Mouse (Mus musculus): Measurements from ENCODE around the gene Sirt2. TPM values are rescaled to one million over a fixed set of nuclear protein-coding genes. Genes with fewer than 3 reads are reported as not detected.

Sirt2 gene
- total and polyA plus RNA-seq, 3 experiments: 40.9 to 128 (median 68.3) TPM

DNA sequence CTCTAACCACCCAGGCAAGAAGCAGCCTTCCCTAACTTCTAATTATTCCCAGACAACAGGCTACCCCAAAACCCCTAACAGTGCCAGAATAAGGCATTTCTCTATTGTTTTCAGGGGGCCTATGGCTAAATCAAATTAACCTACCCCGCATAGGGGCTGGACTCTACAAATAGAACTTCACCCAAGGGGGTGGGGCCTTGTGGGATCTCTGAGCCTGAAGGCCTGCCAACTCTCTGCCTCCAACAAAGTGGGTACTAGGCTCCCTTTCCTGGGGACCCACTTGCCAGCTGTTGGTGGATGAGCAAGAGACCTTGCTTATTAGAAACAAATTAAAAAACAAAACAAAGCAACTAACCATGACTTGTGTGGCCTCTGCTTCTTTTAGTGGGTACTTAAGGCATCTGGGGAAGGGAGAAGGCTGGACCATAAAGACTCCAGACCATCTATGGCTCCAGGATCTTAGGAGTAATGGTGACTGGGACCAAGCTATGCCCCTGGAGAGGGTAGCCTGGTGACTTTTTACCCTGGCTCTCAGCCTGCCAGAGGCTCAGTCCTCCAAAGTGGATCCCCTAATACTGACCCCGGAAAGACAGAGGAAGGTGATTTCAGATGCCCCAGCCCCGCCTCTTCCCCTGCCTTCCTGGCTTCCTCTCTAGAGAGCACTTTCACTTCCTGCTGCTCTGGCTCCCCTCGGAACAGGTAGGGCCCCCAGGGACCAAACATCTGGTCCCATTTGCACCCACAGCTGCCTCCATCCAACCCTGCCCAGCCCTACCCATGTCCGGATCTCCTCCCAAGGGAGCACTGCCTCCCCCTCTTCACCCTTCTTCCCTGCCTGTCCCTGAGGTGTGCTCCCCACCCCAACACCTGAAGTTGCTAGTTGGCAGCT is 22.0 kb downstream of the Sirt2 start, which contains the start of gene Rinl (continued):
- TF ChIP-seq EP300 (IDR thresholded peaks at IDR 0.05; ENCODE audit: low read length): peak; percentile 83
- no peak for TF ChIP-seq ZC3H11A (IDR thresholded peaks at IDR 0.05; ENCODE audit: low read depth, low read length)
- TF ChIP-seq TBP (conservative IDR thresholded peaks at IDR 0.05; ENCODE audit: low read depth, low read length): no peak; the same call in 1 of the 2 replicates
- no peak for TF ChIP-seq USF2 (conservative IDR thresholded peaks at IDR 0.05; ENCODE audit: low read depth, low read length)
- peak; percentile 99 for TF ChIP-seq TCF12 (IDR thresholded peaks at IDR 0.05; ENCODE audit: low read depth, low read length)
- peak; percentile 96 for TF ChIP-seq IRF4 (IDR thresholded peaks at IDR 0.05; ENCODE audit: low read depth, low read length)
- no peak for TF ChIP-seq MAX (IDR thresholded peaks at IDR 0.05; ENCODE audit: low read length)
- TF ChIP-seq MAFK (IDR thresholded peaks at IDR 0.05; ENCODE audit: insufficient replicate concordance, low read length): 0 out of 2 replicates have a peak, but pooled peaks have one; percentile 48
- 0 out of 2 replicates have a peak, but pooled peaks have one; percentile 54 for TF ChIP-seq HCFC1 (IDR thresholded peaks at IDR 0.05; ENCODE audit: low read depth, low read length)
- no peak for TF ChIP-seq ZKSCAN1 (IDR thresholded peaks at IDR 0.05; ENCODE audit: borderline replicate concordance, low read depth, low read length)
- TF ChIP-seq POLR2AphosphoS2 (IDR thresholded peaks at IDR 0.05; ENCODE audit: low read depth, low read length): peak; percentile 72
- peak; percentile 45 for TF ChIP-seq CHD2 (IDR thresholded peaks at IDR 0.05; ENCODE audit: low read length)

DNA sequence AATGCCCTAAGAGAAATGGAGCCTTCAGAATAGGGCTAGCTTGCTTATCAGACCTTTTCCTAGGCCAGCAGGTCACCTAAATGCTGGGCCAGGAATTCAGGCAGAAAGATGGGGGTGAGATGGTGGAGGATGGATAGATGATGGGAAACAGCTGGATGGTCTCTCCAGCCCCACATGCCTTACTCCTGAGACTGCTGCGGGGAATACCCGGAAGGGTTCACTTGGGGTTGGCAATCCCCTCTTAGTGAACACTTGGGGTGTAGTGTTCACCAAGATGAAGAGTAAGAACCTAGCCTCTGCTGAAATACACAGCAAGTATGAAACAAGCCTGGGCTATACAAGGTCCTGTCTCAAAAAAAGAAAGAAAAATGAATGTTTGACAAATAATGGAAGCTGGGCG is 22.7 kb downstream of the Sirt2 start:
- Histone ChIP-seq H3K4me2 (ENCODE audit: insufficient read depth, low read depth, poor library complexity, severe bottlenecking) (peak overlapping the region; percentile 69), H3K79me2 (replicated peaks; ENCODE audit: control insufficient read depth, extremely low read depth, insufficient read depth, poor library complexity, severe bottlenecking) (no peaks in the 10 kb centered on the region), H3K27me3 (replicated peaks) (no peaks in the 10 kb centered on the region), H3K9me3 (replicated peaks; ENCODE audit: low read length) (no peaks in the 10 kb centered on the region), H3K9ac (ENCODE audit: insufficient read depth, low read depth) (peak overlapping the region; percentile 40), H3K27ac (ENCODE audit: insufficient read depth, low read depth) (peak overlapping the region; percentile 92), H3K4me3 (replicated peaks in 1 of 3; ENCODE audit: low read depth in 2 of 3, low read length in 2 of 3, poor library complexity in 1 of 3) (peak overlapping the region in 2 of 3 experiments; percentile 27 to 38), H3K36me3 (replicated peaks in 1 of 2; ENCODE audit: control insufficient read depth in 1 of 2, insufficient read depth in 1 of 2, low read length in 1 of 2) (peaks cover 9 to 36% of the 10 kb centered on the region in 2 experiments), H3K4me1 (ENCODE audit: control insufficient read depth in 1 of 2, insufficient read depth in 2 of 2) (peaks cover 39 to 87% of the 10 kb centered on the region in 2 experiments)
- dilution Hi-C loops (cut with MboI; ENCODE audit: extremely low pct_ligation_motif_present, extremely low pct_unique_long_range_greater_than_20kb, low sequenced_read_pairs): no loop called here
- TF ChIP-seq ELF1 (IDR thresholded peaks at IDR 0.05; ENCODE audit: low read depth, low read length): no peak; the same call in 1 of the 2 replicates
- TF ChIP-seq ZNF384 (IDR thresholded peaks at IDR 0.05; ENCODE audit: low read depth, low read length): no peak
- TF ChIP-seq E2F4 (IDR thresholded peaks at IDR 0.05; ENCODE audit: insufficient replicate concordance, low read depth, low read length): no peak
- 0 out of 2 replicates have a peak, but pooled peaks have one; percentile 8 for TF ChIP-seq ZMIZ1 (IDR thresholded peaks at IDR 0.05; ENCODE audit: low read depth, low read length)
- TF ChIP-seq GABPA (IDR thresholded peaks at IDR 0.05; ENCODE audit: insufficient replicate concordance, low read depth, low read length): no peak
- TF ChIP-seq UBTF (IDR thresholded peaks at IDR 0.05; ENCODE audit: low read depth, low read length): no peak
- 0 out of 2 replicates have a peak, but pooled peaks have one; percentile 22 for TF ChIP-seq MAX (IDR thresholded peaks at IDR 0.05; ENCODE audit: low read length)
- no peak for TF ChIP-seq BHLHE40 (IDR thresholded peaks at IDR 0.05; ENCODE audit: low read depth, low read length)
- no peak for TF ChIP-seq POLR2A (IDR thresholded peaks at IDR 0.05; ENCODE audit: low read depth, low read length)
- DNase-seq (ENCODE audit: extremely low read depth): no peak
- in situ Hi-C loops (cut with MboI; ENCODE audit: low pct_ligation_motif_present, low pct_unique_long_range_greater_than_20kb, low sequenced_read_pairs): loop anchor here (25.0 kb wide), 1 partner anchor 248 kb away; no protein-coding TSS in a partner anchor
